Mouse (Mus musculus) MEL (cell line): ENCODE measurements at regions not wholly inside any gene's neighbourhood (a gene's known extent, or its start where the extent isn't known, plus 50 kb on each side); places are given as distances from the start of the nearest gene placed in this dataset.
A peak's percentile ranks its signal among the peaks of the same experiment; 100 is the strongest.

Experiments used
- DNase-seq: peaks from one replicate; pipeline ENCODE4 v3.0.0; 2011; ENCODE audit warnings: low read depth, low spot score
- H3K27ac ChIP-seq: 2 replicates; pipeline ENCODE4 v1.5.1; 2012; ENCODE audit warnings: low read depth, mild to moderate bottlenecking, control low read depth, low read length, moderate library complexity; ENCODE audit not compliant: control insufficient read depth
- H3K27me3 ChIP-seq, 2 experiments: fragments of 150-350 bp in 1 of 2; sonication (generic) in 1 of 2; 2 replicates each; pipeline ENCODE4 v1.6.1; 2012; ENCODE audit warnings: low read length in 2 of 2, mild to moderate bottlenecking in 2 of 2, improper control_type of control experiment in 1 of 2, moderate library complexity in 1 of 2; ENCODE audit not compliant: insufficient read depth in 2 of 2, control insufficient read depth in 1 of 2
- H3K36me3 ChIP-seq, 2 experiments: 2 replicates each; pipeline ENCODE4 v1.6.1; 2012 to 2014; ENCODE audit warnings: low read length in 2 of 2, improper control_type of control experiment in 1 of 2, inconsistent platforms in 1 of 2, mild to moderate bottlenecking in 1 of 2; ENCODE audit not compliant: insufficient read depth in 2 of 2, control insufficient read depth in 1 of 2
- H3K4me1 ChIP-seq, 2 experiments: fragments of 150-350 bp in 1 of 2; sonication (generic) in 1 of 2; 2 replicates each; pipeline ENCODE4 v1.6.1; 2012; ENCODE audit warnings: low read length in 2 of 2, improper control_type of control experiment in 1 of 2, mild to moderate bottlenecking in 1 of 2; ENCODE audit not compliant: insufficient read depth in 2 of 2, control insufficient read depth in 1 of 2
- H3K4me3 ChIP-seq, 2 experiments: fragments of 150-350 bp in 1 of 2; sonication (generic) in 1 of 2; 2 replicates each; pipeline ENCODE4 v1.5.1; 2012; ENCODE audit warnings: low read depth in 2 of 2, low read length in 2 of 2, mild to moderate bottlenecking in 2 of 2, moderate library complexity in 2 of 2, control low read depth in 1 of 2, improper control_type of control experiment in 1 of 2; ENCODE audit not compliant: control insufficient read depth in 1 of 2, insufficient read depth in 1 of 2
- H3K79me2 ChIP-seq: 2 replicates; pipeline ENCODE4 v1.6.1; 2012; ENCODE audit warnings: mild to moderate bottlenecking, low read length, moderate library complexity; ENCODE audit not compliant: control insufficient read depth, poor library complexity, insufficient read depth
- H3K9ac ChIP-seq: 2 replicates; pipeline ENCODE4 v1.6.1; 2012; ENCODE audit warnings: low read depth, mild to moderate bottlenecking, control low read depth, low read length, moderate library complexity; ENCODE audit not compliant: control insufficient read depth, poor library complexity, severe bottlenecking
- H3K9me3 ChIP-seq: fragments of 150-350 bp; sonication (generic); replicated peaks from 2 replicates; pipeline ENCODE4 v1.6.1; 2012; ENCODE audit warnings: mild to moderate bottlenecking, low read length, improper control_type of control experiment, moderate library complexity; ENCODE audit not compliant: insufficient read depth
- BHLHE40 ChIP-seq: IDR thresholded peaks from 2 replicates; pipeline ENCODE4 v1.6.1; 2012; ENCODE audit warnings: low read depth, mild to moderate bottlenecking, inconsistent platforms, low read length, improper control_type of control experiment, borderline replicate concordance
- ELF1 ChIP-seq: IDR thresholded peaks from 2 replicates; pipeline ENCODE4 v1.6.1; 2014; ENCODE audit warnings: low read depth, mild to moderate bottlenecking, inconsistent platforms, low read length, improper control_type of control experiment, moderate library complexity
- HCFC1 ChIP-seq: IDR thresholded peaks from 2 replicates; pipeline ENCODE4 v1.6.1; 2012; ENCODE audit warnings: low read depth, mild to moderate bottlenecking, inconsistent platforms, low read length, improper control_type of control experiment, moderate library complexity
- MYB ChIP-seq: IDR thresholded peaks from 2 replicates; pipeline ENCODE4 v1.6.1; 2011; ENCODE audit warnings: mild to moderate bottlenecking, low read depth, low read length, improper control_type of control experiment
- POLR2AphosphoS2 ChIP-seq: IDR thresholded peaks from 2 replicates; pipeline ENCODE4 v1.6.1; 2011; ENCODE audit warnings: low read length, improper control_type of control experiment
- RCOR1 ChIP-seq: IDR thresholded peaks from 2 replicates; pipeline ENCODE4 v1.6.1; 2012; ENCODE audit warnings: low read depth, mild to moderate bottlenecking, inconsistent platforms, low read length, improper control_type of control experiment
- SIN3A ChIP-seq: IDR thresholded peaks from 2 replicates; pipeline ENCODE4 v1.6.1; 2012; ENCODE audit warnings: low read length, improper control_type of control experiment, inconsistent platforms
- TAL1 ChIP-seq: IDR thresholded peaks from 2 replicates; pipeline ENCODE4 v1.6.1; 2012; ENCODE audit warnings: mild to moderate bottlenecking, inconsistent platforms, low read length, moderate library complexity, mixed read lengths
- ZMIZ1 ChIP-seq: IDR thresholded peaks from 2 replicates; pipeline ENCODE4 v1.6.1; 2012; ENCODE audit warnings: low read depth, mild to moderate bottlenecking, inconsistent platforms, low read length, improper control_type of control experiment, moderate library complexity
- ZNF384 ChIP-seq: IDR thresholded peaks from 2 replicates; pipeline ENCODE4 v1.6.1; 2012; ENCODE audit warnings: low read depth, mild to moderate bottlenecking, inconsistent platforms, low read length, improper control_type of control experiment

DNA sequence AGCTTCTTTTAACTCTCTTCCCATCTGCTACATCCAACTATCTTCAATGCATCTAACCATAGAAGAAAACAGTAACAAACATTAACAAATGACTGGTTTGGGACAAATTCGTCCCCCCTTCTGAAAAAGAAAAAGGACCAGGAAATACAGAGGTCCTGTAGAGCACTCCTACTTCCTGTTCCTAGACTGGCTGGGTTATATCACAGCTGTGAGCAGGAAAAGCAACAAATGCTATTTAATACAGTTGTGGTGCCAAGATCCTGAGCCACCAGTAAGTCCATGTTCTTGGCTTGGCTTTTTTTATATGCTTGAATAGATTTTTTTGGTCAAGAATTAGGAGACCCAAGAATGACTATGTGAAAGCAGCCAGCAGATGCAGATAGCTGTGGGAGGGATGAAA is 62.8 kb upstream of the Tmem164 start:
- H3K4me1 ChIP-seq = peaks cover 8 to 13% of the 10 kb centered on the region in 2 experiments
- no peak for TF ChIP-seq POLR2AphosphoS2
- TF ChIP-seq ZNF384 = peak; percentile 89; the same call in 1 of the 2 replicates
- TF ChIP-seq ZMIZ1 = no peak
- TF ChIP-seq ELF1 = peak; percentile 55; the same call in 1 of the 2 replicates
- TF ChIP-seq RCOR1 = no peak
- no peak for TF ChIP-seq SIN3A
- H3K27me3 ChIP-seq = no peaks in the 10 kb centered on the region; a peak in 1 of 4 replicates
- peak overlapping the region in 1 of 2 experiments; percentile 13; a peak in 1 of 4 replicates for H3K4me3 ChIP-seq
- no peak overlapping the region for H3K9ac ChIP-seq
- no peaks in the 10 kb centered on the region for H3K79me2 ChIP-seq
- no peaks in the 10 kb centered on the region for H3K9me3 ChIP-seq
- H3K27ac ChIP-seq = no peak overlapping the region
- H3K36me3 ChIP-seq = peaks cover 0 to 15% of the 10 kb centered on the region in 2 experiments; a peak in 2 of 4 replicates
- peak; percentile 40 for DNase-seq

- peaks cover 0 to 3% of the 10 kb centered on the region in 2 experiments; a peak in 1 of 4 replicates for H3K4me1 ChIP-seq
- H3K4me3 ChIP-seq = no peak overlapping the region
- no peak overlapping the region for H3K9ac ChIP-seq
- peaks cover 0 to 2% of the 10 kb centered on the region in 2 experiments; a peak in 2 of 4 replicates for H3K36me3 ChIP-seq
- TF ChIP-seq TAL1 = no peak
- DNase-seq = no peak
- H3K27me3 ChIP-seq = no peaks in the 10 kb centered on the region; a peak in 1 of 4 replicates
- H3K9me3 ChIP-seq = no peaks in the 10 kb centered on the region
- H3K27ac ChIP-seq = no peak overlapping the region
- H3K79me2 ChIP-seq = no peaks in the 10 kb centered on the region
Observed at GRCm38 (mm10) chrX:142623359-142623758, 57.8 kb upstream of the Tmem164 start.

GRCm38 (mm10) chrX:142623882-142624281 is 57.3 kb upstream of the Tmem164 start:
- H3K27me3 ChIP-seq = no peaks in the 10 kb centered on the region; a peak in 1 of 4 replicates
- no peak for DNase-seq
- TF ChIP-seq MYB = no peak
- no peak for TF ChIP-seq BHLHE40
- no peak for TF ChIP-seq HCFC1
- no peak overlapping the region for H3K4me3 ChIP-seq
- H3K9ac ChIP-seq = no peak overlapping the region
- H3K4me1 ChIP-seq = no peaks in the 10 kb centered on the region
- no peak overlapping the region for H3K27ac ChIP-seq
- H3K79me2 ChIP-seq = no peaks in the 10 kb centered on the region
- H3K36me3 ChIP-seq = no peaks in the 10 kb centered on the region
- no peaks in the 10 kb centered on the region for H3K9me3 ChIP-seq
